Mouse (Mus musculus) liver, embryonic 14.5 days (tissue): ENCODE results near the gene Icos.

Experiments
- CTCF ChIP-seq: IDR thresholded peaks from 2 replicates; pipeline ENCODE4 v1.5.1; 2016; ENCODE audit warnings: antibody characterized with exemption, low read depth, control low read depth
- EP300 ChIP-seq: IDR thresholded peaks from 2 replicates; pipeline ENCODE4 v1.6.1; 2016; ENCODE audit warnings: antibody characterized with exemption, low read depth

DNA sequence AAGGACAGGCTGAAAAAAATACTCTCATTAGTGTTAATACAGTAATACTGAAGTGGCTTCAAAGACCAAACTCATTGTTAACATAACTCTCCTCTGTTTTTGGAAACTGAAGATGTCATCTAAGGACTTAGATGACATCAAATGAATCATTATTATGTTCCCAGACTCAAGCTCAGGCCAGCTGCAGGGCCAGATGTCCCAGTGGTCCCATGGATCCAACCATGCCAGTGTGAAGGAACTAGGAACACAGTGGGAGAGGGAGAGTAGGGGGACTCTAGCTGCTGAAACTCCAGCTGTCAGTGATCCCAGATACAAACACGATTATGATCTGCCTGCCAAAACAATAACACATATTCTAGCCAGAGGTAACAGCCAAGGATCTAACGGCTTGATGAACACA lies 39.5 kb upstream of the Icos start:
- TF ChIP-seq CTCF (no peak), EP300 (no peak)
